Mouse (Mus musculus): Measurements from ENCODE around the gene Cdh20. TPM values are rescaled to one million over a fixed set of nuclear protein-coding genes. Genes with fewer than 3 reads are reported as not detected.

Cdh20 gene
- total RNA-seq, 1 experiment, result 0.04 TPM

- no peak for DNase-seq (ENCODE audit: low read depth, low spot score)
- TF ChIP-seq CHD2 (IDR thresholded peaks at IDR 0.05; ENCODE audit: low read depth, low read length) (no peak), ZC3H11A (IDR thresholded peaks at IDR 0.05; ENCODE audit: borderline replicate concordance, low read depth, low read length) (no peak), HCFC1 (IDR thresholded peaks at IDR 0.05; ENCODE audit: borderline replicate concordance, insufficient read depth, low read length) (no peak), ZNF384 (IDR thresholded peaks at IDR 0.05; ENCODE audit: low read depth, low read length) (no peak), MAFK (IDR thresholded peaks at IDR 0.05; ENCODE audit: insufficient read depth, low read depth, low read length) (no peak)
- H3K4me3 ChIP-seq (ENCODE audit: insufficient read depth in 1 of 2, low read depth in 1 of 2, low read length in 2 of 2, poor library complexity in 1 of 2, severe bottlenecking in 1 of 2), result no peak overlapping the region
- H3K27ac ChIP-seq (ENCODE audit: insufficient read depth, low read depth, low read length, poor library complexity, severe bottlenecking), result no peak overlapping the region
- H3K4me1 ChIP-seq (ENCODE audit: control insufficient read depth in 2 of 2, insufficient read depth in 2 of 2, low read length in 2 of 2, poor library complexity in 1 of 2), result no peaks in the 10 kb centered on the region
- H3K9me3 ChIP-seq (ENCODE audit: control insufficient read depth, insufficient read depth, low read depth, low read length), result no peaks in the 10 kb centered on the region
- H3K9ac ChIP-seq (ENCODE audit: insufficient read depth, low read depth, low read length, poor library complexity, severe bottlenecking), result no peak overlapping the region
- H3K36me3 ChIP-seq (ENCODE audit: control insufficient read depth, insufficient read depth, low read length, poor library complexity, severe bottlenecking), result no peaks in the 10 kb centered on the region
- in situ Hi-C loops (cut with MboI; ENCODE audit: low sequenced_read_pairs in 2 of 2, unreplicated experiment in 2 of 2), result loop anchor here in 1 of 2 experiments (25.0 kb wide), 1 partner anchor 1150 kb away; no protein-coding TSS in a partner anchor
These were observed 193.9 kb downstream of the Cdh20 start for GRCm38 (mm10) chr1:104962257-104962656.

- DNase-seq (ENCODE audit: low read depth, low spot score), result no peak
- H3K9ac ChIP-seq (ENCODE audit: insufficient read depth, low read depth, low read length, poor library complexity, severe bottlenecking), result no peak overlapping the region
These were observed 210.7 kb downstream of the Cdh20 start for GRCm38 (mm10) chr1:104979068-104979467.

GRCm38 (mm10) chr1:104980273-104980672 is 211.9 kb downstream of the Cdh20 start:
- Histone ChIP-seq H3K9me3 (ENCODE audit: control insufficient read depth, insufficient read depth, low read depth, low read length) (no peaks in the 10 kb centered on the region), H3K36me3 (ENCODE audit: control insufficient read depth, insufficient read depth, low read length, poor library complexity, severe bottlenecking) (no peaks in the 10 kb centered on the region), H3K27ac (ENCODE audit: insufficient read depth, low read depth, low read length, poor library complexity, severe bottlenecking) (no peak overlapping the region), H3K9ac (ENCODE audit: insufficient read depth, low read depth, low read length, poor library complexity, severe bottlenecking) (no peak overlapping the region), H3K4me1 (ENCODE audit: control insufficient read depth in 2 of 2, insufficient read depth in 2 of 2, low read length in 2 of 2, poor library complexity in 1 of 2) (no peaks in the 10 kb centered on the region), H3K4me3 (ENCODE audit: insufficient read depth in 1 of 2, low read depth in 1 of 2, low read length in 2 of 2, poor library complexity in 1 of 2, severe bottlenecking in 1 of 2) (no peak overlapping the region)
- in situ Hi-C loops (cut with MboI; ENCODE audit: low sequenced_read_pairs in 2 of 2, unreplicated experiment in 2 of 2), result loop anchor here (25.0 kb wide), 2 partner anchors 382 to 657 kb away; partner anchors contain the start of gene Rnf152 (in 1 of the 2)
- TF ChIP-seq CHD2 (IDR thresholded peaks at IDR 0.05; ENCODE audit: low read depth, low read length) (no peak), MAFK (IDR thresholded peaks at IDR 0.05; ENCODE audit: insufficient read depth, low read depth, low read length) (no peak), ZC3H11A (IDR thresholded peaks at IDR 0.05; ENCODE audit: borderline replicate concordance, low read depth, low read length) (no peak), HCFC1 (IDR thresholded peaks at IDR 0.05; ENCODE audit: borderline replicate concordance, insufficient read depth, low read length) (no peak), ZNF384 (IDR thresholded peaks at IDR 0.05; ENCODE audit: low read depth, low read length) (no peak)
- DNase-seq (ENCODE audit: low read depth, low spot score), result no peak

More at GRCm38 (mm10) chr1:104979068-104979467, 210.7 kb downstream of the Cdh20 start:
- no peaks in the 10 kb centered on the region for H3K36me3 ChIP-seq (ENCODE audit: control insufficient read depth, insufficient read depth, low read length, poor library complexity, severe bottlenecking)
- no peak overlapping the region for H3K4me3 ChIP-seq (ENCODE audit: insufficient read depth in 1 of 2, low read depth in 1 of 2, low read length in 2 of 2, poor library complexity in 1 of 2, severe bottlenecking in 1 of 2)
- in situ Hi-C loops (cut with MboI; ENCODE audit: low sequenced_read_pairs in 2 of 2, unreplicated experiment in 2 of 2), result loop anchor here (25.0 kb wide), 2 partner anchors 383 to 658 kb away; partner anchors contain the start of gene Rnf152 (in 1 of the 2)
- no peak for TF ChIP-seq MAFK (IDR thresholded peaks at IDR 0.05; ENCODE audit: insufficient read depth, low read depth, low read length)
- TF ChIP-seq ZC3H11A (IDR thresholded peaks at IDR 0.05; ENCODE audit: borderline replicate concordance, low read depth, low read length), result no peak
- TF ChIP-seq CHD2 (IDR thresholded peaks at IDR 0.05; ENCODE audit: low read depth, low read length), result no peak
- TF ChIP-seq HCFC1 (IDR thresholded peaks at IDR 0.05; ENCODE audit: borderline replicate concordance, insufficient read depth, low read length), result no peak
- TF ChIP-seq ZNF384 (IDR thresholded peaks at IDR 0.05; ENCODE audit: low read depth, low read length), result no peak
- no peaks in the 10 kb centered on the region for H3K9me3 ChIP-seq (ENCODE audit: control insufficient read depth, insufficient read depth, low read depth, low read length)
- no peak overlapping the region for H3K27ac ChIP-seq (ENCODE audit: insufficient read depth, low read depth, low read length, poor library complexity, severe bottlenecking)
- H3K4me1 ChIP-seq (ENCODE audit: control insufficient read depth in 2 of 2, insufficient read depth in 2 of 2, low read length in 2 of 2, poor library complexity in 1 of 2), result no peaks in the 10 kb centered on the region

GRCm38 (mm10) chr1:104986222-104986973 is 218.1 kb downstream of the Cdh20 start:
- Histone ChIP-seq H3K27ac (ENCODE audit: insufficient read depth, low read depth, low read length, poor library complexity, severe bottlenecking) (no peak overlapping the region), H3K9ac (ENCODE audit: insufficient read depth, low read depth, low read length, poor library complexity, severe bottlenecking) (no peak overlapping the region), H3K4me1 (ENCODE audit: control insufficient read depth in 2 of 2, insufficient read depth in 2 of 2, low read length in 2 of 2, poor library complexity in 1 of 2) (peaks cover 0 to 3% of the 10 kb centered on the region in 2 experiments; a peak in 1 of 4 replicates), H3K4me3 (ENCODE audit: insufficient read depth in 1 of 2, low read depth in 1 of 2, low read length in 2 of 2, poor library complexity in 1 of 2, severe bottlenecking in 1 of 2) (no peak overlapping the region), H3K9me3 (ENCODE audit: control insufficient read depth, insufficient read depth, low read depth, low read length) (no peaks in the 10 kb centered on the region), H3K36me3 (ENCODE audit: control insufficient read depth, insufficient read depth, low read length, poor library complexity, severe bottlenecking) (no peaks in the 10 kb centered on the region)
- in situ Hi-C loops (cut with MboI; ENCODE audit: low sequenced_read_pairs in 2 of 2, unreplicated experiment in 2 of 2), result loop anchor here (25.0 kb wide), 2 partner anchors 376 to 651 kb away; partner anchors contain the start of gene Rnf152 (in 1 of the 2)
- peak; percentile 98 for TF ChIP-seq ZC3H11A (IDR thresholded peaks at IDR 0.05; ENCODE audit: borderline replicate concordance, low read depth, low read length)
- no peak for TF ChIP-seq HCFC1 (IDR thresholded peaks at IDR 0.05; ENCODE audit: borderline replicate concordance, insufficient read depth, low read length)
- no peak for TF ChIP-seq CHD2 (IDR thresholded peaks at IDR 0.05; ENCODE audit: low read depth, low read length)
- 0 out of 2 replicates have a peak, but pooled peaks have one; percentile 29 for TF ChIP-seq ZNF384 (IDR thresholded peaks at IDR 0.05; ENCODE audit: low read depth, low read length)
- no peak for TF ChIP-seq MAFK (IDR thresholded peaks at IDR 0.05; ENCODE audit: insufficient read depth, low read depth, low read length)
- peak; percentile 68 for DNase-seq (ENCODE audit: low read depth, low spot score)

Data from ES-E14 (cell line).